Mouse (Mus musculus): ENCODE results near the gene Prkce.

Gene Prkce

DNA sequence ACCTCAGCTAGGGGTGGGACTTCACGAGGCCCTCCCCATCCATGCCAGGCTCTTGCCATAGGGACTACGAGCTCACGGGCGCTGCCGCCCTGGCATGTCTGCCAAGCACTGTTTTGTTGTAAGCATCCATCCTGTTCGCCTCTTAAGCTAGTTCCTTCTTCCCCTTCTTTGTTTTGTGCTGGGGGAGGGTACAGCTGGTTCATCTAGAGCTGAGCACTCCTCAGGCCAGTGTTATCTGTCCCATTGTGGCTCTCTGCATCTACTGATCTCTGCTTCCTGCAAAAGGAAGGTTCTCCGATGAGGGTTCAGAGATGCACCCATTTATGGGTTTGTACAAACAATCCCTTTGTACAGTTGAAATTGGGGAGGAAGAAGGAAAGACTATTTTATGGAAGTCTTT lies 9.1 kb downstream of the Prkce start:
- no peak for DNase-seq (ENCODE audit: low spot score in 2 of 2)

DNA sequence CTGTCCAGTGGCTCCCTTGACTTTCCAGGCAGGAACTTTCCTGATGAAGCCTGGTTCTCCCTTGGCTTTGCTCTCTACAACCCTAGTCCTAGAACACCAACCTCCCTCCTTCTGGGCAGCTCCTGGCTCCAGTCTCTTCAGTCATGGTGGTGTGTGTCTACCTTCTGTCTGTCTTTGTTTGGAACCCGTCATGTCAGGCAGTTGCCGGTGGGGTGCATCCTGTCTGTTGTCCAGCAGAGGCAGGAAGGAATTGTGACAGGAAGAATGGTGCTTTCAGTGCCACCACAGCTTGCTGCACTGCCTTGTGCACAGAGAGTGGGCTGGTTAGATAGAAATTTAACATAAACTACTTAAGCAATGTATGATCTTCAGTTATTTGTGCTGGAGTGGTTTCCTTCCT lies 16.2 kb downstream of the Prkce start:
- no peak for DNase-seq (ENCODE audit: low spot score in 2 of 2)

DNA sequence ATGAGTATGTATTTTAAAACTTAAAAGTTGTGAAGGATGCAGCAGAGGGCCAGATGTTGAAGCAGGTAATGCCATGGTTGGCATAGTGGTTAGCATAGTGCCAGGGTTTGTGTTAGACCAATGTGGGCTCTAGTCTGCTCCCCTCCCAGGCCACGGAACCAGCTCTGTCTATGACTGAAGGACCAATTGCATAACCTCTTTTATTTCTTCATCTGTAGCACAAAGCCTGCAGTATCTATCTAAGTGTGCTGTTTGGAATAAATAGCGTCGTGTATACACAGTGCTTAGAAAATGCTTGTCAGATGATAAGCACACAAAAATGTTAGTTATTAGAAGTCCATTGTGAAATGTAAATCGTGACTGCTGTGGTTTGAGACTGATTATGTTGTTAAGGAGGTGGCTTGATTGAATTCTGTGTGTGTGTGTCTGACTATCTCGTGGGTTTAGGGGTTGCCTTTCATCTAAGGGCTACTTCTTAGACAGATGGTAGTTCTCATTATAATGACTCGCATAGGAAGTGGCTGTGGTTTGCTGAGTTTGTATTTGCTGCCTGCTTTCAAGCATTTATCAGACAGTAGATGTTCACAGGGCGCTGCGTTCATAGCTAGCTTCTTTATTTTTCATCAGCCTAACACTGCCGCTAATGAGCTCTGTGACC lies 17.1 kb downstream of the Prkce start:
- no peak for DNase-seq (ENCODE audit: low spot score in 2 of 2)

DNA sequence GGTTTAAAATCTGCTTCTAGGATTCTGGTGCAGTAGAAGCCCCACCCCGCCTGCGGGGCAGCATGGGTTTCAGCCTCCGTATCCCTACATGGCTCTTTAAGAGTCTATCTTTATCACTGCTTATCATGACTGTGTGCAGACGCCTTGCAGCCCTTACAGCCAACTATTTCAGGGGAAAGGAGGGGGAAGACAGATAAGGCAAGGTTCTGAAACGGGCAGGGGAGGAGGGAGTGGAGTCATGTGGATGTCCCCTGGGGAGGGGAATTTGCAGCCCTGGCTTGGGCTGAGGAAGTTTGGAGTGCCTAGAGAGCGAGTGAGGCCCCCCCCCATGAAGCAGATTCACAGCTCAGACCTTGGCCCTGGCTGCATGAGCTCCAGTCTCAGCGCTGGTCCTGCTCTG lies 18.0 kb downstream of the Prkce start:
- no peak for DNase-seq (ENCODE audit: low spot score in 2 of 2)

DNA sequence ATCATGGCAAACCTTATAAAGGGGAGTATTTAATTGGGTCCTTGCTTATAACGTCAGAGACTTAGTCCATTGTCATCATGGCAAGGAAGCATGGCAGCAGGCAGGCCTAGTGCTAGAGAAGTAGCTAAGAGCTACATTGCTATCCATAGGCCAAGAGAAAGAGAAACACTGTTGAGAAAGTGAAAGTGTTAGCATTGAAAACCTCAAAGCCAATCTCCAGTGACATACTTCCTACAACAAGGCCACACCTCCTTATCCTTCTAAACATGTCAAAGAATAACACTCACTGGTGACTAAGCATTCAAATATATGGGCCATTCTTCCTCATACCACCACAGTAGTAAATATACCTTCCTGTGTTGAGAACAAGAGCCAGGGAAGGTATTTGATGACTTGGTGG lies 20.2 kb downstream of the Prkce start:
- DNase-seq (ENCODE audit: low spot score in 2 of 2) = no peak

DNA sequence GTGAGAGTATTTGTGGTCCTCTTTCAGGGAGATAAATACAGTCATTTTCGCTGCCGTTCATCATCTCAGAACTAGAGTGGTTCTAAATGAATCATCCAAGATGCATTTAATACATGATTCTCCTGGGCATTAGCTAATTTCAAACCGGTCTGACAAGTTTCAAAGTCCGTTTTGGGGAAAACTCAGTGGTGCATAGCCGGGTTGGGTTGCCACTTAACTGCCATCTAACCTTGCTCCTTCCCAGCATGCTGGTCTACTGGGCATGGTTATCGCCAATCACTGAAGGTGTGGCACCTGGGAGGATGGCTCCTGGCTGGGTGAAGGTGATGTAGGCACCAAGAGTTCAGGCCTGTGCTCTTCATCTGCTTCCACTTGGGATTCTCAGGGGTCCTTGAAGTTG lies 26.4 kb downstream of the Prkce start:
- DNase-seq (ENCODE audit: low spot score in 2 of 2) = no peak

DNA sequence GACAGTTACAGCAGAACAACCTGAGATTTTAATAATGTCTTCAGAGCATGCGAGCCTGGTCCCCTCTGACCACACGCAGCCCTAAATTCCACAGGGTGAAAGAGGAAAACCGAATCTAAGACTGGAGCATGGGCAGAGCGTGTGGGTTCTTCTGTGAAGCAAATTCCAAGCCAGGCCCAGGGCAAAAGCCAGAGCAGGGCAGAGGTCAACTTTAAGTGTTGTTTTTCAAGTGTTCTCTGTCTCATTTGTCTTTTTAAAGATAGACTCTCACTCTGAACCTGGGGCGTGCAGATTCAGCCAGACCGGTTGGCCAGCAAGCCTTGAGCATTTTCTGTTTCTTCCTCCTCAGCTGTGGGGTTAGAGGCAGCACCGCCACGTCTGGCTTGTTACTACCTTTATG lies 27.3 kb downstream of the Prkce start:
- DNase-seq (ENCODE audit: low spot score in 2 of 2) = no peak

DNA sequence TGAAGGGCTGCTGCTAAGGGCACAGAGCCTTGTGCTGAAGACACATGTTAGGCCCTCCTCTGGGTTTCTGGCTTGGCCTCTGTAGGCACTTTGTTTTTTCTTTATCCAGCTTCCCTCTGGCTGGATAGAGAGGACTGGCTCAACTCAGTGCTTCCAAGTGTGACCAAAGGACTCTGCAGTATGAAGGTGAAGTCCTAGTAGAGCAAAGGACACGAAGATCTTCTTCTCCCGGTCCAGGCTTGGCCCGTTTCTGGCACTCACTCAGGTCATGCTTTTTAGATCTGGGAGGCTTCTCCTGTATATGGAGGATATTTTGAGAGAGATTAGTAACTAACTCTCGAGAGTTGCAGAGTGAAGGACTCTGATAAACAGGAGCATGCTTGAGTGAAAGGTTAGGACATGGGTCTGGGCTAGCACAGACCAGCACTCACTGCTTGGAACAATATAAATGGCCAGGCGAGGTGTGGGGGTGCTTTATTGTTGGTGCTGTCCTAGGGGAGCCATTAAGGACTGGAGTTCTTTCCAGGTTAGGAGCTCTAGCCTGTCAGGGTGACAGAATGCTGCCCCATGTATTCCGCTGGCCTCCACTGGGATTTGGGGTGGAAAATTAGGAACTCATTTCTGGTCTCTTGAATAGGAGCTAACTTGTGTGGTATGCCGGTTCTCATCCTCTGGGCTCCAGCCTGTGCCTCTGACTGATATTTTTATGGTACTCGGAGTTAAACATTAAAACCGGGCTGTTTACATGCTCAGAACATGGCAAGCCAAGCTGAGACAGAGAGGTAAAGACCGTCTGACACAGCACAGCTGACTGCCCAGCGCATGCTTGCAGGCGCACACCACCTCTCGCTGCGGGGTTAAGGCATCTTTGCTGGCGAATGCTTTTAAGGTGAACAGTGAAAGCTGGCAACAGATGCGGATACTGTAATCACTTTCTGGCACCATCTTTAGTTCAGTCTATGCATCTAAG lies 31.2 kb downstream of the Prkce start:
- DNase-seq (ENCODE audit: low spot score in 2 of 2) = no peak

DNA sequence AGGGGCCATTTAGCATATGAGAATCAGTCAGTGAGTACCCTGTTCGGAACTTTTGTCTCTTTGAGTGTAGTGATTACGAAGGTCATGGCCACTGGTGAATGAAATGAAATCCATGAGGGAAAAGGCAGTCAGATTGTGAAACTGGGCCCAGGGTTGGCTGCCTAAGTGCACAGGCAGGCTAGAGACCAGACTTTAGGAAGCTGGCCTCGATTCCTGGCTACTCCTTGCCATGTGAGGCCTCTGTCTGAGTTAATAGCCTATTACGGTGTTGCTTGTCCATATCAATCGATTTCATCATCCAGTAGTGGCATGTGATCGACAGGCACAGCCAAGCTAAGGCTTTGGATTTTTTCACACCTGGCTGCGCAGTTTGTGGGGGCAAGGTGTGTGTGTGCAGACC lies 34.4 kb downstream of the Prkce start:
- no peak for DNase-seq (ENCODE audit: low spot score in 2 of 2)

DNA sequence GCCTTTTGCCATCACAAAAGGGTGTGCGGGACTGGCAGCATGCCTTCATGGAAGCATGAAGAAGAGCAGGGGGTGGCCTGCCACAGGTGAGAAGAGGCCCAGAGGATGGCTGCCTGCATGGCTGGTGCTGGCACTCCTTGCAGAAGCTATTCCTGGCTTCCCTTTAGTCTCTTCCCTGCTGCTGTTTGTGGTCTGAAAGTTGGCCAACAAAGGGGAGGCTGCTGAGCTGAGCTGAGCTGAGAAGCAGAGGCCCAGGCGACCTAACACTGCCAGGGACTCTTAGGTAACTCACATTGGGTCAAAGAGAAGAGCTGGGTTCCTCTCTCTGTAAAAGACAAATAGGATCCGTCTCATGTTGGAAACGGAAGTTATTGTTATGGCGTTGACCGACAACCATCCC lies 35.4 kb downstream of the Prkce start:
- DNase-seq (ENCODE audit: low spot score in 2 of 2) = no peak

DNA sequence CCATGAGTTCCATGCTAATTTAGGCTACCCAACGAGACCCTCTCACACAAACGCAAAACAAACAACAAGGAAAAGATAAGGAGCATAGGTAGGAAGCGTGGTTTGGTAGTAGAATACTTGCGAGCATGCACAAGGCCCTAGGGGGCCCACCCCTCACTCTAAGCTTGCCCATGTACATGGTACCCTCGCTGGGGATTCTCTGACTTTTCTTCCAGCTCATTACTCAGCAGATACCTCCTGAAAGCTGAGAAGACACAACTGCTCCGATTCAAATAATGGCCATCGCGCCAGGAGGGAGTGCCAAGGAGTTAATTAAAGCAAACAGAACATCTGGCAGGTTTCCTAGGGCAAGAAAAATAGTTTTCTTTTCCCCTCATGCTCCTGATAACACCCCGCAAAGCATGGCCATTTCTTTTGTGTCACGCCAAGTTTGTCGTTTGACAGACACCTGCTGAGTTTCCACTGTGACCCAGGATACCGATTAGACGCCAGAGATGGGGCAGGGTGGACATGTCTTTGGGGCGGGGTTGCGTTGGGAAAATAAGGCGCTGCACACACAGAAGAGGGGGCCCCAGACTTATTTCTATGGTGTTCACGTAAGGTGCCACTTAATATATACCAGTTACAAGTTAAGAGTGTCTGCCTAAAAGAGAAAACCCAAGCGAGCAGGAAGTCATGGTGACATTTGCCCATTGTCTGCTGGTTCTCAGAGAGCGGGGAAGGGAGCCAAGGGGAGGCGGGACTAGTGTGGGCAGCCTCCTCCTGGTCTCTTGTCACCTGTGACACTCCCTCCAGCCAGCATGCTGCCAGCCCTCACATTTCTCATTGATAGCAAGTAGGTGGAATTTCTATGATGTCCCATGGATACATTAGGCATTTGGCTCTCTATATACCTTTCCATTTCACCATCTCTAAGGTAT lies 36.2 kb downstream of the Prkce start:
- DNase-seq (ENCODE audit: low spot score in 2 of 2) = no peak

DNA sequence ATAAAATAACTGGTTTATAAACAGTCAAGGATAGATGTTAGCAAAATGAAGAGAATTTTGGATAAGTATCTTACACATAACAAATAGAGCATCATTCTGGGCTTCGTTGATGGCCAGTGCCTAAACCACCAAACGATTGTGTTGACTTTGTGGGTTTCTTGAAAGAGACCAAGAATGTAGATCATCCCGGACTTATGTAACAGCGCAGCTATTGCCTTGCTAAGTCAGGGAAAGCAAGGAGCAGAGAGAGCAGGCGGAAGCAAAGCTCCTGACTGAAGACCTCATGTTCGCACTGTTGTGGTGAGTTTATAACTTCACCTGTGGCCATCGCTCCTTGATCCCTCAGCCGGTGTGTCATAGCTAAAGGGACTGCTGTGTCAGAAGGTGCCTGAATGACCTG lies 38.7 kb downstream of the Prkce start:
- DNase-seq (ENCODE audit: low spot score in 2 of 2) = no peak

DNA sequence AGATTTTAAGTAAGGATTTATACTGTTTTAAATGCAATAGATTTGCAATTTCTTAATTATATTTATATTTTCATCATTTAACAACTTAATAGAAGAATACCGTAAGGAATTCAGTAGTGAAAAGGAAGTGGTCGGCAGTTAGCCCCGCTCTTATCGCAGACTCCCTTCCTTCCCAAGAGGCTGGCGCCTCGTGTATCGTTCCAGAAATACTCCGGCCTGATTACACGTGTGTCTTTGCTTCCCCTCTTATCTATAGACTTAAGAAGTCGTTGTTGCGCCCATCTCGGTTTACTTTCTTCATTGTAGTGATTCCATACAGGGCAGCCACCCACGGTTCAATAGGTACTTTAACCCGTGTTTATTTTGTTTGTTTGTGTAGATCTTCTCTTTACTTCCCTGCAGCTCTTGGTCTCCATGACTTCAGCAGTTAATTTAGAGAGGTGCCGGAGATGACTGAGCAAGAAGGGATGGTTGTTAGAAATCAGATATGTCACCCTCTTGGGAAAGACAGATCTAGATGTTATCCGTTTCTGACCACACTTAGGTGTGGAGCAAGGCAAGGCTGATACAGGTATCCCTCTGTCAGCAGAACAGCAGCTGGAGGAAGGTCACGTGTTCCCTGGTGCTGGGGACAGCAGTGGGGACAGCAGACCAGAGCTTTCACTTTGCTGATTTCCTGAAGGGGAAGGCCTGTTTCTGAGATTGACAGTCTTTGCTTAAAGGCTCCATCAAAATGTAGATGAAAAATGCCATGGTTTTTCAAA lies 40.7 kb downstream of the Prkce start:
- no peak for DNase-seq (ENCODE audit: low spot score in 2 of 2)

DNA sequence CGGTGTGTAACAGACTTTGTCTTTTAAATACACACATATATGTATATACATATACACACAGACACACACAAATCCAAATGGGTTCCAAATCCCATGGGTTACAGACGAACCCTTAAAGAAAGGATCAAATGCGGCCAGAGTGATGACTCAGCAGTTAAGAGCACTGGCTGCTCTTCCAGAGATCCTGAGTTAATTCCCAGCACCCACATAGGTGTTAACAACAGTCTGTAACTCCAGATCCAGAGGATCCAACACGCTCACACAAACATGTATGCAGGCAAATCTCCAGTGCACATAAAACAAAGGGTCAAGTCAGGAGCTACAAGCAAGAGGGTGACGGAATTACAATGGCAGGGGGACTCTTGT lies 41.2 kb downstream of the Prkce start:
- no peak for DNase-seq (ENCODE audit: low spot score in 2 of 2)

DNA sequence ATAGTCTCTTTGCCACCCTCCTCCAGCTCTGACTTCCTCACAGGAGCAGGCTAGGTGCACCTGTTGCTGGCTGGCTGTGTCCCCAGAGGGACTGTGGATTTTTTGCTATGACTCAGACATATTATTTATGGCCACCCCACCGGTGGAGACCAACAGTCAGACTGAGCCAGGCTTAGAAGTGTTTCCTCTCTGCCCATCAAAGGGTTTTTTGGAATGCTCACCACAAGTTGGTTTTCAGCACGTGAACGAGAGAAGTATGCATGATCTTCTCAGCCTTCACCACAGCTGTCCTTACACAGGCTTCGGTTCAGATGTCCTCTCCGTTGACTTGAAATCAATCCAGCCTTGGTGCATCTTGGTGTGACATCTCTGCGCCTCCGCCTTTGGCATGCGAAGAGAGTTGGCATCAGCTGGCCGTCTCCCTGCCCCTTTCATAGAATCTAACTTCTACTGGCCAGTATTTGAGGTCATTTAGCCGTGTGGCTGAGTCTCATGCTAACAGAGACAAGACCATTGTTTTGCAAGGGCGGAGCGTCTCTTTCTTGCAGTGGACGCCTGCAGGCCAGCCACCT lies 42.2 kb downstream of the Prkce start:
- DNase-seq (ENCODE audit: low spot score in 2 of 2) = no peak

DNA sequence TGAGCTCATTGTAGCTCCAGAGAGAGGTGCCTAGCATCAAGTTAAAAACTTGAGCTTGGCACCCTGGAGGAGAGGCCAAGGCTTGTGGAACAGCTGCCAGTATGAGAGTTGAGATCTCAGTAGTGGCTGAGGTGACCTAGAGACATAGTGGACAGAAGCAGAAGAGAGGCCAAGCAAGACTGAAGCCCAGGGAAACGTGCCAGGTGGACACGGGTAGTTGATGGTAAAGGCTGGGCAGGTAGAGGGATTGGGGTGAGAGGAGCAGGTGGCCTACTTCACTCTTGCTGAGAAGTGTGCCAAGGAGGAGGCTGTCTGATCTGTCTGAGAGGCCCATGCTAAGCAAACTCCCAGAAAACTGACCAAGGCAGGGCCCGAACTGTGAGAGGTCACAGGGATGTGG lies 44.6 kb downstream of the Prkce start:
- DNase-seq (ENCODE audit: low spot score in 2 of 2) = no peak

DNA sequence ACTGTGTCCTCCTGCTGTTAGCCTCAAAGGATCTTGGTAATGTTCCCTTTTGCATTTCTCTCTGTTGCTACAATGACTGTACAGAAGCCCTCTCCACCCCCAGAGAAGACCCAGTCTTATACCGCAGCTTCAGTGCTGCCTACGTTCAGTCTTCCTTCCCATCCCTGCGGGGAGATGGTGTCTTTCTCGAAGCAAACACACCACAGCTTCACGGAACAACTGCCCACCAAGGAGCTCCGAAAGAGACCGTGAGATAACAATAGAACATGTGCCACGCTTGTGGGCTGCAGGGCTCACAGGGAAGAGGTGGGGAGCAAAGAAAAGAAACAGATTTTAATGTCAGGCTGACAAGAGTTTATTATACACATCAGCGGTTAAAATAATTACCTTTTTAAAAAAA lies 46.7 kb downstream of the Prkce start:
- peak in 1 of 2 experiments; percentile 30 for DNase-seq (ENCODE audit: low spot score in 2 of 2)

DNA sequence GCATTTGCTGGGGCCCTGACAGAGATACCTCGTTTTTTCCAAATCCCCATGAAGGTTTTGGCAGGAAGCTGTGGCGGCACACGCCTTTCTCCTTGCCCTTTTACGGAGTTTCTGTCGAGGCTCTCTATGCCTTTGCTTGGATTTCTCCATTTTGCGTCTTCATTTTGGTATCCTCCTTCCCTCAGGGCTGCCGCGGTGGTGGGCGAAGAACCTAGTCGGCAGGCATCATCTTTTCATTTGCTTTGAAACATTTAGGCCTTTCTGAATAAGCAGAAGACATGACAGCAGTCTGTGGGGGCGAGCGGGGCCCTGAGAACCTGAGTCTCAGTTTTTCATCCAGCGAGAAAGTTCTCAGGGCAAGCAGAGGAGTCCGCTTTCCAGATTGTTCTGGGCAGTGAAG lies 47.2 kb downstream of the Prkce start:
- DNase-seq (ENCODE audit: low spot score in 2 of 2) = peak in 1 of 2 experiments; percentile 44

DNA sequence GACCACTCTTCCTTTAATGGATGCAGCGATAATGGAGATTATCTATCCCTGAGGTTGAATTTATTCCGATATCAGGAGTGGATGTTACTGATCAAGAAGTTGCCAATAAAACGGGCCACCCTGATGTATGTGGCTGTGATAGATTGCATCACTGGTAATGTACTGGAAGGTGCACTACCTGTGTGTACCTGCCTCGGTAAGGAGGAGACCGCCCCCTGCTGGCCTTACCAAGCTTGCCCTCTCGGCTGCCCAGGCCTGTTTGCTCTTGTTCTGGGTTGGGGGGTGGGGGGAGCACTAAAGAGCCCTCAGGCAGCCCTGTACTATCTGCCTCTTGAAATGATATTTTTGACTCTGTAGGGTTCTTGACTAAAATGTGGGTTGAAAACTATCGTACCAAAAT lies 48.2 kb downstream of the Prkce start:
- DNase-seq (ENCODE audit: low spot score in 2 of 2) = no peak

DNA sequence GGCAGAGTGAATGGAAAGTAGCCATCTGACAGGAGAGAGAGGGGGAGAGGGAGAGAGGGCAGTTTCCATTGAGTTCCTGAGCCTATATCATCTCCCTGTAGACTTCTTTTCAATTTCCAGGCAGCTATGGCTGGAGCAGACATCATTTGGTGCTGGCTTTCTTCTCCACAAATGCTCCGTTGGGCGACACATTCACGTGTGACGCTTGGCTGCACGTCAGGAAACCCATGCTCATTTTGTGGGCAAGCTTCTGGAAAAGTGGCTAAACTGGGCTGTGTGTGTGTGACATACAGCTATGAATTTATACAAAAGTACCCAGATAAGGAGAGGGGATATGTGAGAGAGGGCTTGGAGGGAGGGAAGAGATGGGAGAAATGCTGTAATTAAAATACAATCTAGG lies 49.9 kb downstream of the Prkce start:
- DNase-seq (ENCODE audit: low spot score in 2 of 2) = no peak

DNA sequence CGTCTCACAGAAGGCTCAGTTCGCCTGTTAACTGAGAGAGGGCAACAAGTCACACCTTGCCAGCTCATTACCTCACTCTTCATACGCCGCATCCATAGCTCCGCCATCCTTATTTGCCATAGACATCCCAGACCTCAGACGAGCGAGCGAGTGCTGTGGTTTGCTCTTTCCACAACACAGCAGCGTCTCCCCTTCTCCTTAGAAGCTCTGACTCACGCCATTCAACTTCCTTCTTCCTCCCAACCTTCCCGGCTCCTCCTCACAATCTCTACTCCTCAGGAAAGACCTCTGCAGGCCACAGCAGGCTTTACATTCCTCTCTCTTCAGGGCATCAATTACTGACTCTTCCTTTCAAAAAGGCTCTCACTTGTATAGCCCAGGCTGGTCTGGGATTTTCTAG lies 51.0 kb downstream of the Prkce start:
- no peak for DNase-seq (ENCODE audit: low spot score in 2 of 2)
